Mouse (Mus musculus) lung, adult 2 months (tissue): ENCODE data around the gene Cym. TPM values are rescaled to one million over a fixed set of nuclear protein-coding genes. Genes with fewer than 3 reads are reported as not detected.
A peak's percentile ranks its signal among the peaks of the same experiment; 100 is the strongest.

Experiments
- DNase-seq: peaks from one replicate; pipeline ENCODE4 v3.0.0; 2022
- H3K4me1 ChIP-seq: fragments of 200-500 bp; 2 replicates; pipeline ENCODE4 v1.6.1; 2011; ENCODE audit warnings: low read length; ENCODE audit not compliant: control insufficient read depth, insufficient read depth
- H3K4me3 ChIP-seq: fragments of 200-500 bp; replicated peaks from 2 replicates; pipeline ENCODE3; 2011; ENCODE audit warnings: low read depth, mild to moderate bottlenecking, control low read depth, low read length; ENCODE audit errors: extremely low read depth
- CTCF ChIP-seq: fragments of 200-500 bp; IDR thresholded peaks from 2 replicates; pipeline ENCODE4 v1.5.1; 2011; ENCODE audit warnings: mild to moderate bottlenecking, low read length, control low read depth; ENCODE audit not compliant: insufficient read depth
- POLR2A ChIP-seq: fragments of 200-500 bp; IDR thresholded peaks from 2 replicates; pipeline ENCODE4 v1.6.1; 2011; ENCODE audit warnings: low read depth, mild to moderate bottlenecking, control low read depth, low read length, borderline replicate concordance; ENCODE audit errors: extremely low read depth
- WGBS: fragments of 180-500 bp; shearing (Covaris S2); methylation state at CpG from one replicate; pipeline ENCODE4 v1.1.7; 2018; 5-methylcytosine and 5-hydroxymethylcytosine counted together
- polyA plus RNA-seq: library from polyadenylated mRNA; depleted of rRNA; stranded (reverse); fragments of >200 nt; gene quantifications from 2 replicates; pipeline ENCODE4 v1.2.3, GENCODE M21; 2012

Cym gene
- polyA plus RNA-seq, 1 experiment, result 0.25 TPM

- peaks cover 5% of the 10 kb centered on the region; the same call in 1 of the 2 replicates for H3K4me1 ChIP-seq
- H3K4me3 ChIP-seq, result no peak overlapping the region
- no peak for DNase-seq
- WGBS, result 30% methylated on average over 2 of the region's 2 CpGs
- TF ChIP-seq POLR2A, result no peak
- TF ChIP-seq CTCF, result no peak
These were observed 28.8 kb upstream of the Cym start for GRCm38 (mm10) chr3:107250320-107250719.

GRCm38 (mm10) chr3:107249042-107249441 is 27.5 kb upstream of the Cym start:
- H3K4me3 ChIP-seq, result no peak overlapping the region
- peaks cover 5% of the 10 kb centered on the region; the same call in 1 of the 2 replicates for H3K4me1 ChIP-seq
- 56% methylated on average over 3 of the region's 3 CpGs for WGBS
- TF ChIP-seq CTCF, result no peak
- TF ChIP-seq POLR2A, result no peak
- no peak for DNase-seq

- no peak for DNase-seq
- WGBS, result 82% methylated on average over 6 of the region's 6 CpGs
- no peak for TF ChIP-seq POLR2A
- no peak for TF ChIP-seq CTCF
- H3K4me3 ChIP-seq, result no peak overlapping the region
- H3K4me1 ChIP-seq, result peaks cover 3% of the 10 kb centered on the region; the same call in 1 of the 2 replicates
These were observed 25.3 kb upstream of the Cym start for GRCm38 (mm10) chr3:107246876-107247275.

- no peak for DNase-seq
- H3K4me1 ChIP-seq, result no peaks in the 10 kb centered on the region
- WGBS, result 39% methylated on average over 14 of the region's 14 CpGs
- no peak for TF ChIP-seq CTCF
- TF ChIP-seq POLR2A, result no peak
- H3K4me3 ChIP-seq, result no peak overlapping the region
These were observed 20.0 kb upstream of the Cym start for GRCm38 (mm10) chr3:107241389-107242094.

GRCm38 (mm10) chr3:107239607-107240006 is 18.1 kb upstream of the Cym start, which contains the start of gene Prok1:
Gene Prok1, minus strand, starts transcription at chr3:107239707.
- Histone ChIP-seq H3K4me3 (no peak within 1 kb of the TSS), H3K4me1 (no peaks in the 10 kb centered on the region)
- WGBS, result 87% methylated on average over 9 of the region's 9 CpGs
- no peak for TF ChIP-seq POLR2A
- no peak for TF ChIP-seq CTCF
- no peak for DNase-seq

GRCm38 (mm10) chr3:107238471-107238980 is 17.0 kb upstream of the Cym start:
- Histone ChIP-seq H3K4me1 (no peaks in the 10 kb centered on the region), H3K4me3 (no peak overlapping the region)
- TF ChIP-seq CTCF (no peak), POLR2A (no peak)
- no peak for DNase-seq
- 84% methylated on average over 8 of the region's 8 CpGs for WGBS

- DNase-seq, result no peak
- no peak for TF ChIP-seq POLR2A
- TF ChIP-seq CTCF, result no peak
- Histone ChIP-seq H3K4me3 (no peak overlapping the region), H3K4me1 (no peaks in the 10 kb centered on the region; the same call in 1 of the 2 replicates)
- whole genome bisulfite sequencing, result 60% methylated on average over 2 of the region's 2 CpGs
These were observed 16.5 kb upstream of the Cym start for GRCm38 (mm10) chr3:107238051-107238450.

GRCm38 (mm10) chr3:107233945-107234344 is 12.4 kb upstream of the Cym start:
- WGBS, result 43% methylated on average over 2 of the region's 2 CpGs
- no peak for TF ChIP-seq POLR2A
- no peak for TF ChIP-seq CTCF
- Histone ChIP-seq H3K4me3 (no peak overlapping the region), H3K4me1 (no peaks in the 10 kb centered on the region; the same call in 1 of the 2 replicates)
- DNase-seq, result no peak

- WGBS, result 4% methylated on average over 11 of the region's 11 CpGs
- DNase-seq, result peak; percentile 75
- no peak for TF ChIP-seq POLR2A
- peak; percentile 76 for TF ChIP-seq CTCF
- H3K4me3 ChIP-seq, result no peak overlapping the region
- H3K4me1 ChIP-seq, result no peaks in the 10 kb centered on the region; the same call in 1 of the 2 replicates
These were observed 11.8 kb upstream of the Cym start for GRCm38 (mm10) chr3:107233351-107233813.

- Histone ChIP-seq H3K4me1 (no peaks in the 10 kb centered on the region; the same call in 1 of the 2 replicates), H3K4me3 (no peak overlapping the region)
- no peak for DNase-seq
- WGBS, result 51% methylated on average over 4 of the region's 4 CpGs
- TF ChIP-seq POLR2A (no peak), CTCF (no peak)
These were observed 9.7 kb upstream of the Cym start for GRCm38 (mm10) chr3:107231202-107231601.
